Mouse (Mus musculus): ENCODE measurements at regions not wholly inside any gene's neighbourhood (a gene's known extent, or its start where the extent isn't known, plus 50 kb on each side); places are given as distances from the start of the nearest gene placed in this dataset.

- no peak for TF ChIP-seq POLR2A (IDR thresholded peaks at IDR 0.05; ENCODE audit: low read depth, low read length)
- no peak for TF ChIP-seq CTCF (conservative IDR thresholded peaks at IDR 0.05; ENCODE audit: insufficient read depth, insufficient read length, low read depth, low read length)
Observed at GRCm38 (mm10) chr14:45766582-45766981, 108.6 kb upstream of the Ddhd1 start.

All from kidney, adult 2 months (tissue).